Mouse (Mus musculus): ENCODE measurements around the gene Acaa1b. TPM values are rescaled to one million over a fixed set of nuclear protein-coding genes. Genes with fewer than 3 reads are reported as not detected.

The Acaa1b gene
- 1 to 10 TPM in 3 of 4 experiments, under 1 TPM in 1; 1.00 to 2.0 (median 1.5) TPM for total RNA-seq (2022)

GRCm38 (mm10) chr9:119156278-119157201 lies at the start of gene Acaa1b:
Acaa1b (minus strand) TSS chr9:119157093.
- DNase-seq (ENCODE audit: low spot score in 2 of 2), result peak; percentile 29 to 60

- DNase-seq (ENCODE audit: low spot score in 2 of 2), result no peak
Observed at GRCm38 (mm10) chr9:119206666-119207065, 49.8 kb upstream of the Acaa1b start.

DNA sequence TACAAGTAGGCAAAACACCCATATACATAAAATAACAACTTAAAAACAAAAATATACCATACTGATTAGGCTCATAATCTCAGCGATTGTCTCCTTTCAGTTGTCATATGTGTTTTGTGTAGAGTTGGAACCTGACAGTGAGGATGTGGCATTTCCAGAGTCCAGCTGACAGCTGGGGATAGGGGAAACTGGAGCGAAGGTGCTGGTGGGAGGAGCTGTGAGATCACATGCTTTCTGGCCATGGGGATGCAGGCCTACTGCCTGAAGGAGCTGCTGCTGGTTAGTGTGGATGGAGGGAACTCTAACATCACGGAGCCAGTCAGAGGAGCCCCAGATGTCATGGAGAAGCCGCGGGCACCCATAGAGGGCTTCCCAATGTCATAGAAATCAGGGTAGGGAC lies 48.9 kb upstream of the Acaa1b start:
- DNase-seq (ENCODE audit: low spot score in 2 of 2), result no peak

DNA sequence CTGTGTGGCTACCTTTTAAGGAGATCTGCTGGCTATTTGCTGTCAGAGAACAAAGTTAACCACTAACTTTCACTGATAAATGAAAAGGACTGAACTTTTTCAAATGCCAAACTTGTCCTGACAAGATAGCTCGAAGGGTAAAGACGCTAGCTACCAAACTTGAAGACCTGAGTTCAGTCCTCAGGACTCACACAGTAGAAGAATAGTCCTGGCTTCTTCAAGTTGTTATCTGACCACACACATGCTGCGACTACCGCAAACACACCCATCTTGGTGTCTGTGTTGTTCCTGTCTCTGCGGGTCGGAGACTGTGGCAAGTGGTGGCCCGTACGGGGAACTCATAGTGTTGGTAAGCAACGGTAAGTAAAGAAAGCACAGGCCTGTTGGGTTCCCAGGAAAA lies 46.7 kb upstream of the Acaa1b start:
- no peak for DNase-seq (ENCODE audit: low spot score in 2 of 2)

GRCm38 (mm10) chr9:119201653-119202052 lies 44.8 kb upstream of the Acaa1b start:
- DNase-seq (ENCODE audit: low spot score in 2 of 2), result no peak

- no peak for DNase-seq (ENCODE audit: low spot score in 2 of 2)
Observed at GRCm38 (mm10) chr9:119199151-119199861, 42.4 kb upstream of the Acaa1b start.

DNA sequence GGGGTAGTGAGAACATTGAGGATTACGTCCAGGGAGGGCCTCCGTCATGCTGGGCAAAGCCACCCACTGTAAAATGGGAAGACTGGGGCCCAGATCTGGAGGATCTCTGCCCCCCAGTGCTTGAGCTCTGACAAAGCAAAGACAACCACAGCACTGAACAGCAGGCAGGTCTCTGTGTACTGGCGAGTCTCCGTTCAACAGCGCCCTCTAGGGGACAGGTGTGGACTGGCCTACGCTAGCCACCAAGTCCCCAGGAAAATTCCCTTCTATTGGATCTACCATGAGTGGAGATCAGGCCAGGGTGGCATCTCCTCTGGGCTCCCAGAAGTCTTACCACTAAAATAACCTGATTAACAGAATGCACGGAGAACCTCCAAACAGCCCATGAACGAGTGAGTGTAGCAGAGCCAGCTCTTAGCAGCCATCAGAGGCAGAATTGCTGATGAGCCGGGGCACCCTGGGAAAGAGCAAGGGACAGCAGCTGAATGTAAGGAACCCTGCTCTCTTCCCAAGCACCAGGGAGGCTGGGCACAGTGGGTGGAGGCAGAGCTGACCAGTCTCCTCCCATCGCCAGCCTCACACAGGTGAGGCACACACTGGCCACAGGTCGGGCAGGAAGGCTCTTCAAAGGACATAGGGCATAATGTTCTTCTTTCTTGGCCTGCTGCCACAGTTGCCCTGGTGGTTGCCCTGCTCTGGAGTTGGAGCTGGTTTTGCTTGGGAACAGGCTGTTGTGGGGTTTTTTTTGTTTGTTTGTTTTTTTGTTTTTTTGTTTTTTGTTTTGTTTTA lies 35.5 kb upstream of the Acaa1b start:
- DNase-seq (ENCODE audit: low spot score in 2 of 2), result peak in 1 of 2 experiments; percentile 21

- peak in 1 of 2 experiments; percentile 9 for DNase-seq (ENCODE audit: low spot score in 2 of 2)
Observed at GRCm38 (mm10) chr9:119181241-119181728, 24.4 kb upstream of the Acaa1b start.

DNA sequence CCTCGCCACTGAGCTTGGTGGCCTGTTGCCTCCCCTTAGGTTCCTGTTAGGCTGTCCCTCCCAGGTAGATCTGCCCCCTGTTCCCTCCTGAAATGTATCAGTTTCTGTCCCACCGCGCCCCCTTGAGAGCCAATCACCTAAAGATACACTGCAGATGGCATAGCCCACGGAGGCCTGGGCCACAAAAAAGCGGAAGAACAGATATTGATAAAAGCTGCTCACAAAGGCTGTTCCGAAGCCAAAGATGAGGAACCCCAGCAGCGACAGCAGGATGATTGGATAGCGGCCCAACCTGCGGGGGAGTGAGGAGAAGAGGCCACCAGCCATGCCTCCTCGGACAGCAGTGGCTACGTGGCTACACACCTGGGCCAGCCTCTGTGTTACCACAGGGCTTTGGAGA lies 22.4 kb upstream of the Acaa1b start:
- DNase-seq (ENCODE audit: low spot score in 2 of 2), result no peak

DNA sequence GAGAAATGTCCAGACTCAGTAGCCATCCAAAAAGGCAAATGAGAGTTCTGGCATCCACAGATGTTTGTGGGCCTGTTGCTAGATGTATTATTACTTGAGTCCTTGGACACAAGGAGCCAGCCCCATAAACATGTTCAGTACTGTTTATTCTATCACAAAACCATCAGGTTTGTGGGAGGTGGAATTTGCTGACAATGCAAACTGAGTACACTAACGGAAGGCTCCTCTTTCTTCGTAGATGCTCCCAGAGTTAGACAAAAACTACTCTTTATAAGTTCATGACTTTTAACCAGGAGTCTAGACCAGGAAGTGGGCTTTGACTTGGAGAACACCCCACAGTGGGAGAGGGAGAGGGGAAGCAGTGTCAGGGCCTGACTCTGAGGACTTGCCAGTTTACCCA lies 10.7 kb upstream of the Acaa1b start:
- DNase-seq (ENCODE audit: low spot score in 2 of 2), result no peak

- DNase-seq (ENCODE audit: low spot score in 2 of 2), result no peak
Observed at GRCm38 (mm10) chr9:119165548-119165947, 8.7 kb upstream of the Acaa1b start.

DNA sequence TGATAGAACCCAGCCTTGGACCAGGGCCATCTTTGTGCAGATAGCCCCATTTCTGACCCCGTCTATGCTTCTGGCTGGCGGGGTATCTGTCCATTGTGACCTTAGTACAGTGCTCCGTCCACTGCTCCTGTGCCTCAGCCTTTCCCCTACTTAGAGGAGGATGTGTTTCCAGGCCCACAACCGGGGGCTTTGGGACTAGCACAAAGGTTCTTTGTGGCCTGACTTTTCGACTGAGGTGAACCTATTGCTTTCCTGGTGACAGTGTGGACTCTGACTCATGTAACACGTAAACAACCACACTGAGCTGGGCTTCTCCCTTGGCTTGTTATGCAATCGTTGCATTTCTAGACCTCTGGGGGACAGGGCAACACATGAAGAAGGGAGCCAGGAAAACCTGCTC lies 7.8 kb upstream of the Acaa1b start:
- DNase-seq (ENCODE audit: low spot score in 2 of 2), result no peak

DNA sequence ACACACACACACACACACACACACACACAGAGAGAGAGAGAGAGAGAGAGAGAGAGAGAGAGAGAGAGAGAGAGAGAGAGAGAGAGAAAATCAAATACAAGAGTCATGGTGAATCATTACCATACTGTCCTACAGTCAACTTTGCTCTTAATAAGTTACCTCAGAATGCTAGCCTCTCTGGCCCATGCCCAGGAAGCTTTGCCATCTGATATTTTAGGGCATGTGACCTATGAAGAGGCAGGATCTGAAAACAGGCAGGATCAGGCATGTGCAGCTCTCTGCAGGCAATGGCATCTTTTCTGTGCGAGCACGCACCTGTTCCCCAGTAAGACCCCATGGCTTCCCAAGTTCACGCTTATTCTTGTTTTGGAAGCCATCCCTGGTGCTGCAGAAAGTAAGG lies 3.8 kb upstream of the Acaa1b start:
- no peak for DNase-seq (ENCODE audit: low spot score in 2 of 2)

GRCm38 (mm10) chr9:119158861-119159260 lies 2.0 kb upstream of the Acaa1b start, which contains the start of gene Gm47289:
Gm47289 (plus strand) TSS chr9:119159161.
- DNase-seq (ENCODE audit: low spot score in 2 of 2), result no peak

GRCm38 (mm10) chr9:119155826-119156225 lies 1.1 kb downstream of the Acaa1b start:
- DNase-seq (ENCODE audit: low spot score in 2 of 2), result no peak

- DNase-seq (ENCODE audit: low spot score in 2 of 2), result no peak
Observed at GRCm38 (mm10) chr9:119155416-119155815, 1.5 kb downstream of the Acaa1b start.

DNA sequence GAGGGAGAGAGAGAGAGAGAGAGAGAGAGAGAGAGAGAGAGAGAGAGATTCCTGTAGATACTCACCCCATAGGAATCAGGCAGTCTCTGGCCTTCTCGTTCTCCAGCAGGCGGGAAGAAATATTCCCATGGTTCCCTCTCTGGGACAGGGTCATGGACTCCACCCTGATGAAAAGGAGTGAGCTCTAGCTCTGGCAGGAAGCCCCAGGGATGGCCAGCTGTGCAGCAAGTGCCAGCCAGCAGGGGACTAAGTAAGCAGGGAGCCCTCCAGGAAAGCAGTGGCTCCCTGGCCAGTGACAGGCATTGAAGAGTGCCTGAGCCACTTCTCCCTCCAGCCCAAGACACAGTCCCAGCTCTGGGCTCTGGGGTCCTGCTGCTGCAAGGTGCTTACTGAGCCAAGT lies 5.1 kb downstream of the Acaa1b start:
- no peak for DNase-seq (ENCODE audit: low spot score in 2 of 2)

- no peak for DNase-seq (ENCODE audit: low spot score in 2 of 2)
Observed at GRCm38 (mm10) chr9:119149601-119150000, 7.3 kb downstream of the Acaa1b start.

DNA sequence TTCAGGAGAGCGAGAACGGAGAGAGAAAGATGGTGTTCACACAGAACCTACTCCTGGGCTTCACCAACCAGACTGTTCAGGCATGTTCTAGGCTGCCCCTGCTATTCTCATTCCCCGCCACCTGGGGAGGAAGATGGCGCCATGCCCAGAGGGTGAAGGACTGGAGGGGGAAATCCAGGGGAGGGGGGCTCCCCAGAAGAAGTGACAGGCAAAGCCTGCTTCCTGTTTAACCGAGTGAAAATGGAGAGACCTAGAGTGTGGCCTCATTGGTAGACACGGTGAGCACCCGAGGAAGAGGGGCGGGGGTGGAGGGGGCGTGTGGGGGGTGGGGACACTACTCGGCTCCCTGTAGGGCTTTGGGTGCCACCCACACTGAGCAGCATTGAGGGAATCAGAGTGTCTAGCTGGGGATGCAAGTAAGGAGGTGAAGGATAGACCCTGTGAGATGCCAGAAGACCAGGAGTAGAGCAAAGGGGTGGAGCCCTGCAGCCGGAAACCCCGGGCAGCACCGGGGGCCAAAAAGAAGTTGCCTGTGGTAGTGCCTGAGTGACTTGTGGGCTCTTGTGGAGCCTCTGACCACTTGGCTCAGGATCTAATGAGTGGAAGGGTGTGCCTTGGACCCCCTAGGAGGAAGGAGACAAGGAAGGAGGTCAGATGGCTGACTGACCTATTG lies 10.7 kb downstream of the Acaa1b start:
- no peak for DNase-seq (ENCODE audit: low spot score in 2 of 2)

- no peak for DNase-seq (ENCODE audit: low spot score in 2 of 2)
Observed at GRCm38 (mm10) chr9:119145638-119146037, 11.3 kb downstream of the Acaa1b start.

- DNase-seq (ENCODE audit: low spot score in 2 of 2), result no peak
Observed at GRCm38 (mm10) chr9:119145137-119145536, 11.8 kb downstream of the Acaa1b start.

All from layer of hippocampus, adult 8-10 months (tissue).